Mouse (Mus musculus): ENCODE data around the gene Faf1. TPM values are rescaled to one million over a fixed set of nuclear protein-coding genes. Genes with fewer than 3 reads are reported as not detected.

The Faf1 gene
- polyA plus RNA-seq, 1 experiment from 2014 or later, result 17.9 TPM

DNA sequence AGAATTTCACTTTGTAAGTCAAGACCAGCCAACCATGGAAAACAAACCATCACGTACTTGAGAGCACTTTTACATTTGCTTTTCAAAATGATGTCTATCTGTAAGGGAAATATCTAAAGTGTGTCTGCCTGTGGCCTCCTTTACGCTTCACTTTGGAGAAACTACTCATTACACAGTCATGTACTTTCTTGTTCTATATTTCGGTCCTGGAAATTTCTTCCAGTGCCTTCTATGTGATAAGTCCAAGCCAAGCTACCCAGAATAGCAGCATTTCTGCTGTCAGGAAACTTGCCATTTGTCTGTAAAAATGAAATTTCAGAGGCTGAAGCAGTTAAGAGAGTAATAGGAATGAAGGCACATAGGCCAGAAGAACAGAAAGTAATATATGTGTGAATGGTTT, 228.1 kb downstream of the Faf1 start:
- H3K4me1 ChIP-seq (ENCODE audit: insufficient read depth, low read depth, low read length), result no peaks in the 10 kb centered on the region
- no peak overlapping the region for H3K4me2 ChIP-seq (replicated peaks; ENCODE audit: low read depth, low read length)
- ATAC-seq (no peak), DNase-seq (ENCODE audit: low spot score) (no peak)
- H3K9me3 ChIP-seq (ENCODE audit: low read length), result no peaks in the 10 kb centered on the region
- WGBS, result 95% methylated on average over 3 of the region's 3 CpGs
- no peaks in the 10 kb centered on the region for H3K36me3 ChIP-seq (ENCODE audit: insufficient read depth, low read length)
- TF ChIP-seq CTCF (IDR thresholded peaks at IDR 0.05), result no peak
- TF ChIP-seq EP300 (IDR thresholded peaks at IDR 0.05), result no peak
- H3K4me3 ChIP-seq (ENCODE audit: low read depth, low read length), result no peak overlapping the region
- H3K27me3 ChIP-seq (replicated peaks; ENCODE audit: insufficient read depth, low read length), result no peaks in the 10 kb centered on the region
- no peak overlapping the region for H3K9ac ChIP-seq (replicated peaks; ENCODE audit: low read depth)
- H3K27ac ChIP-seq (ENCODE audit: low read length), result no peak overlapping the region

DNA sequence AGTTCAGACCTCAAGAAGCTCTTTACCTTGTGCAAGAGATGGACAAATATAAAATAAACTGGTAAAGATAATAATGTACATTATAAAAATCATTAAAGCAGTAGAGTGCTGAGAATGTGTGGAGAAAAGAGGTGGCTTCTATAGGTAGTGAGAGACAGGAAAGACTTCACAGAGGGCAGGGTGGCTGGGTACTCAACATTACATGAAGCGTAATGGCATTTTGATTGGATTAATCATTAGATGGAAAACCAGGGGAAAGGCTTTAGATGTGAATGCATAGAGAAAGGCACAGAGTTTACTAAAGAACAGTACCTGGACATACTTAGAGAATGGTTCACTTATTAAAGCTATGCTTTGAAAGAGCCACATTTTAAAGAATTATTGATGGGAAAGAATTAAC, 252.7 kb downstream of the Faf1 start:
- Histone ChIP-seq H3K4me3 (ENCODE audit: low read depth, low read length) (no peak overlapping the region), H3K4me2 (replicated peaks; ENCODE audit: low read depth, low read length) (no peak overlapping the region), H3K27me3 (replicated peaks; ENCODE audit: insufficient read depth, low read length) (no peaks in the 10 kb centered on the region), H3K9me3 (ENCODE audit: low read length) (no peaks in the 10 kb centered on the region), H3K36me3 (ENCODE audit: insufficient read depth, low read length) (no peaks in the 10 kb centered on the region), H3K27ac (ENCODE audit: low read length) (no peak overlapping the region), H3K4me1 (ENCODE audit: insufficient read depth, low read depth, low read length) (no peaks in the 10 kb centered on the region), H3K9ac (replicated peaks; ENCODE audit: low read depth) (no peak overlapping the region)
- DNase-seq (ENCODE audit: low spot score) (no peak), ATAC-seq (no peak)
- WGBS, result 73% methylated on average over 1 of the region's 1 CpGs
- TF ChIP-seq CTCF (IDR thresholded peaks at IDR 0.05), result no peak
- TF ChIP-seq EP300 (IDR thresholded peaks at IDR 0.05), result no peak

DNA sequence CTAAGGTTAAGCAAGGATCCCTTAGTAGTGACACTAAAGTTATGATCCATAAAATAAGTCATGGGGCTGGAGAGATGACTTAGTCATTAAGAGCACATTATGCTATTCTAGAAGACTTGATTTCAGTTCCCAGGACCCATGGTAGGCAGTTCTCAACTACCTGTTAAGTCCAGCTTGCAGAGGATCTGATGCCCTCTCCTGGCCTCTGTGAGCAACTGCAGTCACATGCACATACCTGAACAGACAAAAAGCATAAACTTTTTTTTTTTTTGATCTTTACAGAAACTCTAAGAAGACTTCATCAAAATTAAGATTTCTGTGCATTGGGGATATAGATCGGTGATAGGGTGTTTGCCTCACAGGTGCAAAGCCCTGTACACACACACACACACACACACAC, 254.1 kb downstream of the Faf1 start:
- H3K27ac ChIP-seq (ENCODE audit: low read length), result no peak overlapping the region
- H3K36me3 ChIP-seq (ENCODE audit: insufficient read depth, low read length), result no peaks in the 10 kb centered on the region
- H3K9ac ChIP-seq (replicated peaks; ENCODE audit: low read depth), result no peak overlapping the region
- H3K27me3 ChIP-seq (replicated peaks; ENCODE audit: insufficient read depth, low read length), result no peaks in the 10 kb centered on the region
- H3K4me1 ChIP-seq (ENCODE audit: insufficient read depth, low read depth, low read length), result no peaks in the 10 kb centered on the region
- H3K4me2 ChIP-seq (replicated peaks; ENCODE audit: low read depth, low read length), result no peak overlapping the region
- ATAC-seq, result no peak
- no peak overlapping the region for H3K4me3 ChIP-seq (ENCODE audit: low read depth, low read length)
- TF ChIP-seq EP300 (IDR thresholded peaks at IDR 0.05), result no peak
- peak; percentile 45 for TF ChIP-seq CTCF (IDR thresholded peaks at IDR 0.05)
- no peaks in the 10 kb centered on the region for H3K9me3 ChIP-seq (ENCODE audit: low read length)
- no peak for DNase-seq (ENCODE audit: low spot score)
- 100% methylated on average over 1 of the region's 1 CpGs for WGBS

DNA sequence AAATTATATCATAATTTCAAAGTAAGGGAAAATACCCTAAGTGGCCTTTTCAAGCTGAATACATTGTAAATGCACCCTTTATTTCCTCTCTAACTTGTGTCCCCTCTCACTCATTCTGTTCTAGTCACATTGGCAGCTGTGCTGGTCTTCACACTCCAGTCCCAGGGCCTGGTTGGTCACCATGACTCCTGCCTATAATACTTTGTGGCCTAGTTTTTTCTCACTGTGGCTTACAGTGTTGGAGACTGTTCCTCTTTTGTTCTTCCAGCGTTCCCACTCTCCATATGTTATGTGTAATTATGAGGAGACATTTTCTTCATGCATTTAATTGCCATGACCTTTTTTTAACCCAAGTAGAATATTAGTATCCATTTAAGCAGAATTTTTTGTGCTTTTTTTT, 254.5 kb downstream of the Faf1 start:
- 97% methylated on average over 1 of the region's 1 CpGs for WGBS
- H3K27ac ChIP-seq (ENCODE audit: low read length), result no peak overlapping the region
- no peak overlapping the region for H3K4me3 ChIP-seq (ENCODE audit: low read depth, low read length)
- H3K4me2 ChIP-seq (replicated peaks; ENCODE audit: low read depth, low read length), result no peak overlapping the region
- ATAC-seq (no peak), DNase-seq (ENCODE audit: low spot score) (no peak)
- H3K9ac ChIP-seq (replicated peaks; ENCODE audit: low read depth), result no peak overlapping the region
- H3K4me1 ChIP-seq (ENCODE audit: insufficient read depth, low read depth, low read length), result no peaks in the 10 kb centered on the region
- H3K36me3 ChIP-seq (ENCODE audit: insufficient read depth, low read length), result no peaks in the 10 kb centered on the region
- TF ChIP-seq EP300 (IDR thresholded peaks at IDR 0.05) (no peak), CTCF (IDR thresholded peaks at IDR 0.05) (no peak)
- H3K9me3 ChIP-seq (ENCODE audit: low read length), result no peaks in the 10 kb centered on the region
- H3K27me3 ChIP-seq (replicated peaks; ENCODE audit: insufficient read depth, low read length), result no peaks in the 10 kb centered on the region

DNA sequence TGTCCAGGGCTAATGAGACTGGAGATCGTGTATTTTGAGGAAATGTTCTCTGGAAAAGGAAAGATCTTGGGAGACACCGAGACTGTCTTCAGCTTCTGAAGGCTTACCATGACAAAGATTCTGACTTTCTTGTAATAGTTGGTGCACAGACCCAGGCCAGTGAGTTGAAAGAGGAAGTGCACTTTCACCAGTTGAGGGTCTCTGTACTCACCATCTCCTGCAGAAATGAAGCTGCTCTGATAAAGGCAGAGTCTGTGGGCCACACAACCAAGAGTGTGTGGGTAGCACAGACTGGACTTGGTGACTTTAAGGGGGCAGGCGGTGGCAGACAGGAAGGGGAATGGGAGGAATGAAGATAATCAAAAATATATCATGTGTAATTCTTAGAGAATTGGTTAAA, 260.2 kb downstream of the Faf1 start:
- H3K4me3 ChIP-seq (ENCODE audit: low read depth, low read length), result no peak overlapping the region
- WGBS, result 91% methylated on average over 3 of the region's 3 CpGs
- H3K4me2 ChIP-seq (replicated peaks; ENCODE audit: low read depth, low read length), result no peak overlapping the region
- no peaks in the 10 kb centered on the region for H3K27me3 ChIP-seq (replicated peaks; ENCODE audit: insufficient read depth, low read length)
- H3K4me1 ChIP-seq (ENCODE audit: insufficient read depth, low read depth, low read length), result no peaks in the 10 kb centered on the region
- H3K27ac ChIP-seq (ENCODE audit: low read length), result no peak overlapping the region
- no peak overlapping the region for H3K9ac ChIP-seq (replicated peaks; ENCODE audit: low read depth)
- TF ChIP-seq CTCF (IDR thresholded peaks at IDR 0.05) (no peak), EP300 (IDR thresholded peaks at IDR 0.05) (no peak)
- ATAC-seq, result no peak
- no peaks in the 10 kb centered on the region for H3K9me3 ChIP-seq (ENCODE audit: low read length)
- H3K36me3 ChIP-seq (ENCODE audit: insufficient read depth, low read length), result no peaks in the 10 kb centered on the region
- DNase-seq (ENCODE audit: low spot score), result no peak

DNA sequence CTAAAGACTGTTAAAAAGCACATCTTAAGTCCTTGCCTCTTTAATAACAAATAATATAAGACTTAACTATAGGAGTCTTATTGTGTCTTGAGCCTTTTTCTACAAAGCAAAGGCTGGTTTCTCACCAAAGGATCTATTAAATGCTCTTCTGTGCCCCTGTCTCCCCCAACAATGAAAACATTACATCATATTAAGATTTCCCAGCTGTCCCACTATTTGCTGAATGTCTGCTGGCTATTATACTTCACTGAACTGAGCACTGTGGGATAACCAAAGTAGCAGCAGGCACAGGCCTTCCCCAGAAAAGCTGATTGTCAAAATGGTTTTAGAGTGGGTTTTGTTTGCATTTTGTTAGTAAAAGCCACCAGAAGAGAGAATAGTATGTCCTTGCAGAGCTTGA, 262.9 kb downstream of the Faf1 start:
- Histone ChIP-seq H3K4me1 (ENCODE audit: insufficient read depth, low read depth, low read length) (no peaks in the 10 kb centered on the region), H3K9ac (replicated peaks; ENCODE audit: low read depth) (no peak overlapping the region), H3K9me3 (ENCODE audit: low read length) (no peaks in the 10 kb centered on the region), H3K36me3 (ENCODE audit: insufficient read depth, low read length) (no peaks in the 10 kb centered on the region), H3K4me3 (ENCODE audit: low read depth, low read length) (no peak overlapping the region), H3K27ac (ENCODE audit: low read length) (no peak overlapping the region), H3K4me2 (replicated peaks; ENCODE audit: low read depth, low read length) (no peak overlapping the region), H3K27me3 (replicated peaks; ENCODE audit: insufficient read depth, low read length) (no peaks in the 10 kb centered on the region)
- no peak for ATAC-seq
- no peak for TF ChIP-seq CTCF (IDR thresholded peaks at IDR 0.05)
- no peak for TF ChIP-seq EP300 (IDR thresholded peaks at IDR 0.05)
- no peak for DNase-seq (ENCODE audit: low spot score)

DNA sequence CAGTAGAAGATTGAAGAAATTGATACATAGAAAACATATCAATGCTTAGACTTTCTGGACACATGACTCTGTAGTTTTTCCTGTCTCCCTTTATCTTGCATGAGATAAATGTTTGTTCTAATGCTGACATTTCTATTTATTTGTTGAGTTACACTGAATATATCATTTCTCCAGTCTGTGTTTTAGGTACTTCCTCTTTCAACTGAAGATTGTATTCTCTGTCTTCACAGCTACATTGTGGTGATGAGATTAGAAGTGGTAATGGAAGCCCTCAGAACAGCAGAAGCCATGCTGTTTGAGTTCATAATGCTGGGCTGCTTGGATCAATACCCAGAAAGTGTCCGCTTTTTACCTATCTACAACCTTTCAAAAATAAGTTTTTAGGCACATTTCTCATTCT, 269.2 kb downstream of the Faf1 start:
- no peaks in the 10 kb centered on the region for H3K9me3 ChIP-seq (ENCODE audit: low read length)
- 100% methylated on average over 1 of the region's 1 CpGs for WGBS
- no peak for ATAC-seq

More for the DNA sequence above, 269.2 kb downstream of the Faf1 start:
- H3K4me2 ChIP-seq (replicated peaks; ENCODE audit: low read depth, low read length), result no peak overlapping the region
- H3K4me1 ChIP-seq (ENCODE audit: insufficient read depth, low read depth, low read length), result no peaks in the 10 kb centered on the region
- DNase-seq (ENCODE audit: low spot score), result no peak
- H3K27me3 ChIP-seq (replicated peaks; ENCODE audit: insufficient read depth, low read length), result no peaks in the 10 kb centered on the region
- H3K9ac ChIP-seq (replicated peaks; ENCODE audit: low read depth), result no peak overlapping the region
- H3K27ac ChIP-seq (ENCODE audit: low read length), result no peak overlapping the region
- TF ChIP-seq EP300 (IDR thresholded peaks at IDR 0.05) (no peak), CTCF (IDR thresholded peaks at IDR 0.05) (no peak)
- H3K36me3 ChIP-seq (ENCODE audit: insufficient read depth, low read length), result no peaks in the 10 kb centered on the region
- H3K4me3 ChIP-seq (ENCODE audit: low read depth, low read length), result no peak overlapping the region

Data from lung, postnatal 0 days (tissue).